In genomic region chr4:81565422-81566395, GRCm38 (mm10) we compare ENCODE assay signal across 10 mouse cellular contexts.
DNase-seq lines count a peak whose midpoint lies in the region; ATAC-seq lines count a peak whose summit lies in the region.
"Had no signal": no experiment of that assay in that cellular context is flagged by ENCODE, and none has a peak within 500 bp of the region (broad histone marks: within the 10 kb centered on the region; RNA-seq: fewer than 3 reads in every experiment).

No protein-coding gene starts in this region.

- H3K27ac ChIP-seq in hindbrain, embryonic 15.5 days (replicated peaks), result peak overlapping the region; percentile 71
- no peak overlapping the region for H3K27ac ChIP-seq in hindbrain, embryonic 10.5 days
- peak overlapping the region; percentile 69 for H3K27ac ChIP-seq in brown adipose tissue, adult 24 weeks (replicated peaks; ENCODE audit: low read depth, low read length)

- 0 out of 2 replicates have a peak, but pooled peaks cover 3% of the 10 kb centered on the region for H3K27me3 ChIP-seq in hindbrain, embryonic 15.5 days
- H3K27me3 ChIP-seq in hindbrain, embryonic 10.5 days (ENCODE audit: insufficient read depth, poor library complexity, severe bottlenecking), result peaks cover 3% of the 10 kb centered on the region; the same call in 1 of the 2 replicates

- no peak overlapping the region for H3K4me2 ChIP-seq in hindbrain, embryonic 15.5 days

- H3K4me1 ChIP-seq in hindbrain, embryonic 15.5 days (replicated peaks), result peaks cover 37% of the 10 kb centered on the region
- H3K4me1 ChIP-seq in hindbrain, embryonic 10.5 days (replicated peaks), result peaks cover 20% of the 10 kb centered on the region
- peaks cover 3% of the 10 kb centered on the region; the same call in 1 of the 2 replicates for H3K4me1 ChIP-seq in brown adipose tissue, adult 24 weeks (ENCODE audit: control insufficient read depth, insufficient read depth, insufficient read length, low read length)

- H3K36me3 ChIP-seq in hindbrain, embryonic 15.5 days, result no peaks in the 10 kb centered on the region
- no peaks in the 10 kb centered on the region for H3K36me3 ChIP-seq in hindbrain, embryonic 10.5 days

- H3K9me3 ChIP-seq in hindbrain, embryonic 15.5 days, result no peaks in the 10 kb centered on the region
- H3K9me3 ChIP-seq in hindbrain, embryonic 10.5 days, result no peaks in the 10 kb centered on the region

- ATAC-seq in hindbrain, embryonic 15.5 days (ENCODE audit: low FRiP score, low read depth), result no peak
- no peak for ATAC-seq in CD4-positive, CD25-positive, alpha-beta regulatory T cell, adult 4 months

- H3K9ac ChIP-seq in hindbrain, embryonic 15.5 days, result no peak overlapping the region

- no peak for DNase-seq in hindbrain, embryonic 10.5 days (ENCODE audit: low spot score)
- DNase-seq in cerebellum, postnatal 25 days, result peak; percentile 66 to 71
- DNase-seq in heart, postnatal 4 days, result peak; percentile 22
- no peak for DNase-seq in kidney, postnatal 10 days
- no peak for DNase-seq in retina, embryonic 14.5 days (ENCODE audit: low spot score)
- DNase-seq: adrenal gland, postnatal 10 days; lung, adult 18-20 months had no signal

- WGBS in hindbrain, embryonic 15.5 days, result 75% methylated on average over 21 of the region's 21 CpGs
- 87% methylated on average over 21 of the region's 21 CpGs for WGBS in hindbrain, embryonic 10.5 days

- no peak overlapping the region for H3K4me3 ChIP-seq in hindbrain, embryonic 15.5 days
- H3K4me3 ChIP-seq in hindbrain, embryonic 10.5 days, result no peak overlapping the region
- 0 out of 2 replicates have a peak overlapping the region, but pooled peaks have one; percentile 2 for H3K4me3 ChIP-seq in brown adipose tissue, adult 24 weeks (ENCODE audit: insufficient read depth, low read depth, low read length)

Comparison
In these comparisons a context has a peak if more than half of its experiments do, and no peak if none do; other contexts are left out.
1. DNase-seq: peak in cerebellum, postnatal 25 days (2 of 2) and heart, postnatal 4 days (single experiment); none in hindbrain, embryonic 10.5 days (single experiment), kidney, postnatal 10 days (single experiment) and retina, embryonic 14.5 days (single experiment).